In the genomic region with DNA sequence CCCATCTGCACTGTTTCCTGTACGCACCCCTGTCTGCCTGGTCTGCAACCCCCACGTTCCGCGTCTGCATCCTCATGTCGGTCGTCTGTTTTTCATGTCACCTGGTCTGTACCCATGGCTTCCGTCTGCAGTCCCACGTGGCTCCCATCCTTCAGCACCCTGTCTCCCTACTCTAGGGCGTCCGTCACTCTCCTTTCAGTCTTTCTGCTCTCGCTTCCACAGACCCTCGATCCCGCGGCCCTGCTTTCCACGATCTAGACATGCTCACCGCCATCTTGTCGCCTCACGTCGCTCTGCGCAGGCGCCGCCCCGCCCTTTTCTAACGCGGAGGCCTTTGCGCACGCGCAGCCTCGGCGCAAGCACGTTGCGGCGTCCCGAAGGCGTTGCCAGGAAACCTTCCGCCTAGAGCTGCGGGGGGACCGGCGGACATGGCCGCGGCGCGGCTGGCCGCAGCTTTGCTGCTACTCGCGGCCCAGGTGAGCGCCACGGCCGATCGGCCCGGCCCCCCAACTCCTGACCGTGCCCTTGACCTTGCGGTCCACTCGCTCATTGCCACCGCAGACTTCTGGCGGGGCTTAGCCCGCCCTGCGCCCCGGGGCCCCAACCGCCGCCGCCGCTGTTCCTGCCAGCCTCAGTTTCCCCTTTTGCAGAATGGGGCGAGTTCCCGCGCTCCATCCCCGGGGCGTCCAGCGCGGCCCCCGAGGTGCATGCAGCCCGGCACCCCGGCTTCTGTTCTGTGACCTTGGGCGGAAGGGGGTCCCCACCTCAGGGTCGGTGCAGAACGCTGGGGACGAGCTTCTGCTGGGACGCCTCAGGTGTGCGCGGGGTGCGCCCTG, we compare ENCODE assay signal across 8 mouse cellular contexts. TPM values are rescaled to one million over a fixed set of nuclear protein-coding genes. Genes with fewer than 3 reads are reported as not detected.
DNase-seq lines count a peak whose midpoint lies in the region; ATAC-seq lines count a peak whose summit lies in the region.

A gene (minus strand): TSS at position 297 of the 836 bp plus-strand sequence.
A gene (plus strand): TSS at position 363 of the 836 bp plus-strand sequence.

- DNase-seq in adrenal gland, adult (ENCODE audit: inconsistent age in 2 of 2, low spot score in 1 of 2), result peak; percentile 98 to 99
- DNase-seq in embryo, embryonic 10.5 days (ENCODE audit: low spot score), result peak; percentile 97
- peak; percentile 95 for DNase-seq in gastrocnemius, postnatal 25 days
- DNase-seq in intestine, embryonic 14.5 days (ENCODE audit: low spot score), result peak; percentile 97
- peak; percentile 96 to 98 for DNase-seq in left cerebral cortex, postnatal 14 days (ENCODE audit: low spot score in 2 of 2)
- DNase-seq in mesoderm, embryonic 11.5 days (ENCODE audit: low read depth, low spot score), result peak; percentile 98
- DNase-seq in right cerebral cortex, postnatal 36 days (ENCODE audit: low spot score in 2 of 2), result peak; percentile 90 to 94
- peak; percentile 94 for DNase-seq in yolk sac, embryonic 10.5 days (ENCODE audit: low spot score)

- peak within 1 kb of the TSS; percentile 99 for H3K4me3 ChIP-seq in intestine, embryonic 14.5 days (ENCODE audit: low read depth, low read length)

- peaks cover 23% of the 10 kb centered on the region for H3K36me3 ChIP-seq in intestine, embryonic 14.5 days (ENCODE audit: control insufficient read depth, insufficient read depth, low read length)

- peak within 1 kb of the TSS; percentile 80 for H3K9ac ChIP-seq in intestine, embryonic 14.5 days (ENCODE audit: low read length)

- H3K27me3 ChIP-seq in intestine, embryonic 14.5 days (replicated peaks; ENCODE audit: control insufficient read depth, insufficient read depth, low read length), result no peaks in the 10 kb centered on the region

- H3K9me3 ChIP-seq in intestine, embryonic 14.5 days (ENCODE audit: control insufficient read depth, low read length), result no peaks in the 10 kb centered on the region

- peak; percentile 76 for ATAC-seq in intestine, embryonic 14.5 days (replicated peaks; ENCODE audit: low FRiP score, low TSS enrichment, low read depth)

- intact Hi-C loops in left cerebral cortex, postnatal 14 days (cut with DNase I), result no loop called here

- H3K4me1 ChIP-seq in intestine, embryonic 14.5 days (replicated peaks; ENCODE audit: control insufficient read depth, insufficient read depth, low read length), result peaks cover 17% of the 10 kb centered on the region

- H3K4me2 ChIP-seq in intestine, embryonic 14.5 days (ENCODE audit: low read length), result peak within 1 kb of the TSS; percentile 99

- under 1% methylated on average over 81 of the region's 81 CpGs for WGBS in intestine, embryonic 14.5 days

- H3K27ac ChIP-seq in intestine, embryonic 14.5 days (ENCODE audit: low read depth), result peak within 1 kb of the TSS; percentile 16; the same call in 1 of the 2 replicates

RNA-seq across cellular contexts. Expression of the first gene that starts in this region (rescaled TPM):
- total RNA-seq in gastrocnemius, postnatal 25 days (2021), result 10 to 100 TPM; 19.0 to 22.3 TPM
- polyA plus RNA-seq in intestine, embryonic 14.5 days (2014; fragmentation: Nextera tagmentation; extraction: Ambion mirVana), result 406 and 412 TPM in 2 replicates
- 10 to 100 TPM; 46.4 to 52.7 TPM for total RNA-seq in left cerebral cortex, postnatal 14 days (2021)

RNA-seq across cellular contexts. Expression of the second gene that starts in this region (rescaled TPM):
- total RNA-seq in gastrocnemius, postnatal 25 days (2021), result 10 to 100 TPM; 21.7 to 23.6 TPM
- polyA plus RNA-seq in intestine, embryonic 14.5 days (2014; fragmentation: Nextera tagmentation; extraction: Ambion mirVana), result 27.0 and 30.6 TPM in 2 replicates
- total RNA-seq in left cerebral cortex, postnatal 14 days (2021), result 10 to 100 TPM; 81.8 to 89.3 TPM

Comparison
In these comparisons a context has a peak if more than half of its experiments do, and no peak if none do; other contexts are left out.
1. Peak in every context shown above with its lines: DNase-seq, ATAC-seq, H3K4me3 ChIP-seq and H3K27ac ChIP-seq.